Mouse (Mus musculus): ENCODE measurements at regions not wholly inside any gene's neighbourhood (a gene's known extent, or its start where the extent isn't known, plus 50 kb on each side); places are given as distances from the start of the nearest gene placed in this dataset.

- DNase-seq (ENCODE audit: low read depth, low spot score): no peak
Measured at GRCm38 (mm10) chr4:54027565-54028237, 201.9 kb downstream of the Tmem38b start.

GRCm38 (mm10) chr4:54045258-54046029 is 219.6 kb downstream of the Tmem38b start:
- no peak for DNase-seq (ENCODE audit: low read depth, low spot score)

- DNase-seq (ENCODE audit: low read depth, low spot score): no peak
Measured at GRCm38 (mm10) chr4:54064331-54064730, 238.5 kb downstream of the Tmem38b start.

- DNase-seq (ENCODE audit: low read depth, low spot score): no peak
Measured at GRCm38 (mm10) chr4:54071951-54072350, 246.1 kb downstream of the Tmem38b start.

GRCm38 (mm10) chr4:54072482-54072881 is 246.6 kb downstream of the Tmem38b start:
- DNase-seq (ENCODE audit: low read depth, low spot score): no peak

GRCm38 (mm10) chr4:54072932-54073331 is 247.1 kb downstream of the Tmem38b start:
- no peak for DNase-seq (ENCODE audit: low read depth, low spot score)

- no peak for DNase-seq (ENCODE audit: low read depth, low spot score)
Measured at GRCm38 (mm10) chr4:54073483-54073882, 247.6 kb downstream of the Tmem38b start.

- no peak for DNase-seq (ENCODE audit: low read depth, low spot score)
Measured at GRCm38 (mm10) chr4:54074226-54074625, 248.4 kb downstream of the Tmem38b start.

GRCm38 (mm10) chr4:54080526-54080925 is 254.7 kb downstream of the Tmem38b start:
- DNase-seq (ENCODE audit: low read depth, low spot score): no peak

- no peak for DNase-seq (ENCODE audit: low read depth, low spot score)
Measured at GRCm38 (mm10) chr4:54081411-54081810, 255.6 kb downstream of the Tmem38b start.

- DNase-seq (ENCODE audit: low read depth, low spot score): no peak
Measured at GRCm38 (mm10) chr4:54084747-54085146, 258.9 kb downstream of the Tmem38b start.

- DNase-seq (ENCODE audit: low read depth, low spot score): no peak
Measured at GRCm38 (mm10) chr4:54094285-54094997, 268.6 kb downstream of the Tmem38b start.

- no peak for DNase-seq (ENCODE audit: low read depth, low spot score)
Measured at GRCm38 (mm10) chr4:54095200-54095930, 269.5 kb downstream of the Tmem38b start.

GRCm38 (mm10) chr4:54097543-54097942 is 271.7 kb downstream of the Tmem38b start:
- no peak for DNase-seq (ENCODE audit: low read depth, low spot score)

- DNase-seq (ENCODE audit: low read depth, low spot score): no peak
Measured at GRCm38 (mm10) chr4:54100282-54100681, 274.4 kb downstream of the Tmem38b start.

GRCm38 (mm10) chr4:54106976-54107375 is 281.1 kb downstream of the Tmem38b start:
- DNase-seq (ENCODE audit: low read depth, low spot score): no peak

GRCm38 (mm10) chr4:54116310-54116709 is 290.5 kb downstream of the Tmem38b start:
- DNase-seq (ENCODE audit: low read depth, low spot score): no peak

- no peak for DNase-seq (ENCODE audit: low read depth, low spot score)
Measured at GRCm38 (mm10) chr4:54118179-54118846, 292.5 kb downstream of the Tmem38b start.

GRCm38 (mm10) chr4:54128717-54129698 is 303.2 kb downstream of the Tmem38b start:
- no peak for DNase-seq (ENCODE audit: low read depth, low spot score)

GRCm38 (mm10) chr4:54156146-54156545 is 330.3 kb downstream of the Tmem38b start:
- no peak for DNase-seq (ENCODE audit: low read depth, low spot score)
